Mouse (Mus musculus): ENCODE results near the gene Itpk1. TPM values are rescaled to one million over a fixed set of nuclear protein-coding genes. Genes with fewer than 3 reads are reported as not detected.

Itpk1 gene
- polyA plus RNA-seq, 1 experiment from 2014 or later: 40.6 TPM

GRCm38 (mm10) chr12:102541168-102541567, 163.6 kb downstream of the Itpk1 start:
- ATAC-seq (ENCODE audit: low read depth): no peak
- Histone ChIP-seq H3K27ac (ENCODE audit: low read depth, low read length) (no peak overlapping the region), H3K9ac (replicated peaks; ENCODE audit: low read depth, low read length) (no peak overlapping the region), H3K36me3 (ENCODE audit: control insufficient read depth, insufficient read depth, low read length) (no peaks in the 10 kb centered on the region), H3K4me3 (ENCODE audit: low read depth, low read length) (no peak overlapping the region), H3K27me3 (ENCODE audit: control insufficient read depth, insufficient read depth, low read length) (no peaks in the 10 kb centered on the region), H3K4me1 (ENCODE audit: control insufficient read depth, insufficient read depth, low read length) (no peaks in the 10 kb centered on the region), H3K4me2 (ENCODE audit: low read depth, low read length) (no peak overlapping the region), H3K9me3 (ENCODE audit: control insufficient read depth, low read length) (no peaks in the 10 kb centered on the region)
- 99% methylated on average over 7 of the region's 7 CpGs for WGBS

- no peak overlapping the region for H3K4me2 ChIP-seq (ENCODE audit: low read depth, low read length)
- no peak overlapping the region for H3K4me3 ChIP-seq (ENCODE audit: low read depth, low read length)
- no peaks in the 10 kb centered on the region for H3K36me3 ChIP-seq (ENCODE audit: control insufficient read depth, insufficient read depth, low read length)
- no peaks in the 10 kb centered on the region for H3K27me3 ChIP-seq (ENCODE audit: control insufficient read depth, insufficient read depth, low read length)
- WGBS: 67% methylated on average over 8 of the region's 8 CpGs
- no peak for ATAC-seq (ENCODE audit: low read depth)
- no peak overlapping the region for H3K9ac ChIP-seq (replicated peaks; ENCODE audit: low read depth, low read length)
- H3K27ac ChIP-seq (ENCODE audit: low read depth, low read length): no peak overlapping the region
- no peaks in the 10 kb centered on the region for H3K4me1 ChIP-seq (ENCODE audit: control insufficient read depth, insufficient read depth, low read length)
- no peaks in the 10 kb centered on the region for H3K9me3 ChIP-seq (ENCODE audit: control insufficient read depth, low read length)
Measured at GRCm38 (mm10) chr12:102540278-102540677, 164.5 kb downstream of the Itpk1 start.

GRCm38 (mm10) chr12:102535796-102536195, 168.9 kb downstream of the Itpk1 start:
- no peak overlapping the region for H3K4me2 ChIP-seq (ENCODE audit: low read depth, low read length)
- no peak overlapping the region for H3K9ac ChIP-seq (replicated peaks; ENCODE audit: low read depth, low read length)
- no peaks in the 10 kb centered on the region for H3K4me1 ChIP-seq (ENCODE audit: control insufficient read depth, insufficient read depth, low read length)
- H3K27me3 ChIP-seq (ENCODE audit: control insufficient read depth, insufficient read depth, low read length): no peaks in the 10 kb centered on the region
- WGBS: 62% methylated on average over 1 of the region's 1 CpGs
- H3K9me3 ChIP-seq (ENCODE audit: control insufficient read depth, low read length): no peaks in the 10 kb centered on the region
- no peak for ATAC-seq (ENCODE audit: low read depth)
- no peak overlapping the region for H3K27ac ChIP-seq (ENCODE audit: low read depth, low read length)
- H3K4me3 ChIP-seq (ENCODE audit: low read depth, low read length): no peak overlapping the region
- no peaks in the 10 kb centered on the region for H3K36me3 ChIP-seq (ENCODE audit: control insufficient read depth, insufficient read depth, low read length)

- H3K9me3 ChIP-seq (ENCODE audit: control insufficient read depth, low read length): no peaks in the 10 kb centered on the region
- no peak for ATAC-seq (ENCODE audit: low read depth)
- no peak overlapping the region for H3K4me3 ChIP-seq (ENCODE audit: low read depth, low read length)
- H3K4me1 ChIP-seq (ENCODE audit: control insufficient read depth, insufficient read depth, low read length): no peaks in the 10 kb centered on the region
- no peak overlapping the region for H3K9ac ChIP-seq (replicated peaks; ENCODE audit: low read depth, low read length)
- no peaks in the 10 kb centered on the region for H3K36me3 ChIP-seq (ENCODE audit: control insufficient read depth, insufficient read depth, low read length)
- H3K27ac ChIP-seq (ENCODE audit: low read depth, low read length): no peak overlapping the region
- no peaks in the 10 kb centered on the region for H3K27me3 ChIP-seq (ENCODE audit: control insufficient read depth, insufficient read depth, low read length)
- no peak overlapping the region for H3K4me2 ChIP-seq (ENCODE audit: low read depth, low read length)
- whole genome bisulfite sequencing: 77% methylated on average over 5 of the region's 5 CpGs
Measured at GRCm38 (mm10) chr12:102527989-102528388, 176.7 kb downstream of the Itpk1 start.

- Histone ChIP-seq H3K27me3 (ENCODE audit: control insufficient read depth, insufficient read depth, low read length) (no peaks in the 10 kb centered on the region), H3K4me1 (ENCODE audit: control insufficient read depth, insufficient read depth, low read length) (0 out of 2 replicates have a peak, but pooled peaks cover 2% of the 10 kb centered on the region), H3K4me3 (ENCODE audit: low read depth, low read length) (no peak overlapping the region), H3K36me3 (ENCODE audit: control insufficient read depth, insufficient read depth, low read length) (no peaks in the 10 kb centered on the region), H3K9me3 (ENCODE audit: control insufficient read depth, low read length) (no peaks in the 10 kb centered on the region), H3K27ac (ENCODE audit: low read depth, low read length) (no peak overlapping the region), H3K4me2 (ENCODE audit: low read depth, low read length) (no peak overlapping the region), H3K9ac (replicated peaks; ENCODE audit: low read depth, low read length) (no peak overlapping the region)
- WGBS: 22% methylated on average over 6 of the region's 6 CpGs
- ATAC-seq (ENCODE audit: low read depth): no peak
Measured at GRCm38 (mm10) chr12:102524760-102525159, 180.0 kb downstream of the Itpk1 start.

GRCm38 (mm10) chr12:102524216-102524615, 180.5 kb downstream of the Itpk1 start:
- H3K4me1 ChIP-seq (ENCODE audit: control insufficient read depth, insufficient read depth, low read length): 0 out of 2 replicates have a peak, but pooled peaks cover 2% of the 10 kb centered on the region
- no peak overlapping the region for H3K27ac ChIP-seq (ENCODE audit: low read depth, low read length)
- WGBS: 72% methylated on average over 3 of the region's 3 CpGs
- no peak overlapping the region for H3K4me3 ChIP-seq (ENCODE audit: low read depth, low read length)
- no peaks in the 10 kb centered on the region for H3K36me3 ChIP-seq (ENCODE audit: control insufficient read depth, insufficient read depth, low read length)
- no peaks in the 10 kb centered on the region for H3K27me3 ChIP-seq (ENCODE audit: control insufficient read depth, insufficient read depth, low read length)
- H3K9ac ChIP-seq (replicated peaks; ENCODE audit: low read depth, low read length): no peak overlapping the region
- no peaks in the 10 kb centered on the region for H3K9me3 ChIP-seq (ENCODE audit: control insufficient read depth, low read length)
- H3K4me2 ChIP-seq (ENCODE audit: low read depth, low read length): no peak overlapping the region
- ATAC-seq (ENCODE audit: low read depth): no peak

GRCm38 (mm10) chr12:102521777-102522319, 182.9 kb downstream of the Itpk1 start:
- no peak for ATAC-seq (ENCODE audit: low read depth)
- Histone ChIP-seq H3K4me1 (ENCODE audit: control insufficient read depth, insufficient read depth, low read length) (0 out of 2 replicates have a peak, but pooled peaks cover 2% of the 10 kb centered on the region), H3K4me2 (ENCODE audit: low read depth, low read length) (no peak overlapping the region), H3K27ac (ENCODE audit: low read depth, low read length) (no peak overlapping the region), H3K4me3 (ENCODE audit: low read depth, low read length) (no peak overlapping the region), H3K27me3 (ENCODE audit: control insufficient read depth, insufficient read depth, low read length) (no peaks in the 10 kb centered on the region), H3K9me3 (ENCODE audit: control insufficient read depth, low read length) (no peaks in the 10 kb centered on the region), H3K36me3 (ENCODE audit: control insufficient read depth, insufficient read depth, low read length) (no peaks in the 10 kb centered on the region), H3K9ac (replicated peaks; ENCODE audit: low read depth, low read length) (no peak overlapping the region)
- 38% methylated on average over 13 of the region's 13 CpGs for WGBS

- Histone ChIP-seq H3K27ac (ENCODE audit: low read depth, low read length) (no peak overlapping the region), H3K27me3 (ENCODE audit: control insufficient read depth, insufficient read depth, low read length) (no peaks in the 10 kb centered on the region), H3K9ac (replicated peaks; ENCODE audit: low read depth, low read length) (no peak overlapping the region), H3K9me3 (ENCODE audit: control insufficient read depth, low read length) (no peaks in the 10 kb centered on the region), H3K36me3 (ENCODE audit: control insufficient read depth, insufficient read depth, low read length) (no peaks in the 10 kb centered on the region), H3K4me2 (ENCODE audit: low read depth, low read length) (no peak overlapping the region), H3K4me1 (ENCODE audit: control insufficient read depth, insufficient read depth, low read length) (0 out of 2 replicates have a peak, but pooled peaks cover 2% of the 10 kb centered on the region), H3K4me3 (ENCODE audit: low read depth, low read length) (no peak overlapping the region)
- no peak for ATAC-seq (ENCODE audit: low read depth)
- WGBS: 91% methylated on average over 12 of the region's 12 CpGs
Measured at GRCm38 (mm10) chr12:102519929-102520720, 184.6 kb downstream of the Itpk1 start.

All from neural tube, embryonic 14.5 days (tissue).